Mouse (Mus musculus) megakaryocyte, adult 5-6 weeks (primary cell): ENCODE results near the gene Cln5. TPM values are rescaled to one million over a fixed set of nuclear protein-coding genes. Genes with fewer than 3 reads are reported as not detected.

Experiments used
- ATAC-seq: 2 replicates; pipeline ENCODE4 v1.8.0; 2016; ENCODE audit warnings: mild to moderate bottlenecking, inconsistent platforms; ENCODE audit not compliant: poor library complexity, severe bottlenecking
- total RNA-seq, 2 experiments: library from RNA; stranded (forward) in 1 of 2; stranded (reverse) in 1 of 2; fragments of 153-499, 151-499 nt in 1 of 2; fragments of 221-1000, 200-1000 nt in 1 of 2; gene quantifications; 2 replicates each; pipeline versions ENCODE4 v1.2.3 to v1.2.4; 2015 to 2017

Gene Cln5
- total RNA-seq, 2 experiments from 2014 or later = 81.1 to 82.9 TPM

- peak; percentile 56 for ATAC-seq
Observed at GRCm38 (mm10) chr14:103078006-103078912, 8.2 kb downstream of the Cln5 start.

DNA sequence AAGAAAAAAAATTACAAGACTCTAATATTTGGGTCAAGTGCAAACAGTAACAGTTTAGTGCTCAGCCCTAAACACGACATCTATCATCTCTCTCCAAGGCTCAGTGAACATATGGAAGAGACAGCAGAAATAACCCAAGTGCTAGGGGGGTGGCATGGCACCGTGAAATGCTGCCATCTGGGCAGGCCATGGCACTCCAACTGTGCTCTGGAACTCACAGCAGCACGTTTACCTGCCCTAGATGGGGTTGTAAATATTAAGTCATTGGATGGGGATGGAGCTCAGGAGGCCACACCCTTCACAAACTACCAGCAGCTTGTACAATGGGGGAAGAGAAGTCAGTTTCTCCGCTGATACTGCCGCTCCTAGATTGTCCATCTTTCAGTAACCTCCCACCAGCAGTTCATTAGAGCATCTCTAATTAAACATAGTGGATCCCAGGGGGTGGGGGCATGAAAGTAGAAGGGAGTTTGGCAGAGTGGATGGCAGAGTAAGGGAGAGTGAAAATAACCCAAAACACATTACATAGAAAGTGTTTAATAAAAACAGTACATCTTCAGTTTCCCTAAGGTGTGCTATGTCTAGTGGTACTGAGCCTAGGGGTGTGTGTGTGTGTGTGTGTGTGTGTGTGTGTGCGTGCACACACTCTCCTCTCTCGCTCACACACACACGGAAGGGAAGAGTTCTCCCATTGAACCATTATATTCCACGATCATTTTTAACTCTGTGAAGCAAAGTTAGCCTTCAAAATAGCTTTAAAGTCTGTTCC is 9.4 kb downstream of the Cln5 start:
- no peak for ATAC-seq

DNA sequence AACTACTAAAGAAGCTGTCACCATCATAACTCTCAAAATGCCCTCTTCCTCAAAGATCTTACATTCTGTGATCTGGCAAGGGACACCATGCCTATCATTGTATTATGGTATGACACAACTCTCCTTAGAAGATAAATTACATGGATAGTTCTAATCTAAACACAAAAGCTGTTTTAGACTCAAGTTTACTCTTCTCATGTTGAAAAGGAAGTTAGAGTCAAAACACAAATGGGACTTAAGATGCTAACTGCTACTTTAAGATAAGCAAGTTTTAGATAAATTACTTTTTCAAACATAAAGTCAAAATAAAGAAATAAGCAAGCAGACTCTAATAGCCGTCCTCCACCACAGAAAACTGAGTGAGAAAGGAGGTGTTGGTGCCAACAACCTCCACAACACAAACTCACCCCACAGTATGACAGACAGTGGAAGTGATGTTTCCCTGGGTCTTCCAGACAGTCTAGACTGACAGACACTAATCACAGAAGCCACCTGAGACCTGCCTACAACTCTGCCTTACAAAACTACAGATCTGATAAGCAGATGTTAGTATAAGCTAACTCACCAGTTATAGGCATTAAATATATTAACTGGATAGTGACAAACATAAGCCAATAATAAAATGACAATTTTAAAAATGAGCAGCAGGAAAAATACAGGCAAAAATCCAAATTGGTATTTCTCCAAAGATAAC is 16.0 kb downstream of the Cln5 start:
- ATAC-seq = no peak

- ATAC-seq = peak; percentile 89
Observed at GRCm38 (mm10) chr14:103086671-103087324, 16.8 kb downstream of the Cln5 start.

DNA sequence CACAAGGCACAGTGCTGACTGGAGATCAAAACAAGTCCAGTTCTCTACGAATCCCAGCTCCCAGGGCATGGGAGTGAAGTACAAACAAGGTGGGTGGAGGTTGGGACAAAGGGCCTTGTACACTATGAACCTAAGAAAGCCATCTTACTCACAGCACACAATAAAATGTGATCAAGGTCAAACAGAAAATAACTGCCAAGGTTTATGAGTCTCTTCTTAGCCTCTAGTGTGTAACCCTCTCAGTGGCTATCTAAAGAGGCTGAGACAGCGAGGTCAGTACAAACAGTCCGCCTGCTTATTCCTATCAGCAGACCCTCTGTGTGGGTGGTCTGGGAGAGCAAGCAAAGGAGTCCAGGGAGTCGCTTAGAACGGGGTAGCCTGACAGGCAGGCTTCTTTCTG is 17.8 kb downstream of the Cln5 start:
- ATAC-seq = no peak

DNA sequence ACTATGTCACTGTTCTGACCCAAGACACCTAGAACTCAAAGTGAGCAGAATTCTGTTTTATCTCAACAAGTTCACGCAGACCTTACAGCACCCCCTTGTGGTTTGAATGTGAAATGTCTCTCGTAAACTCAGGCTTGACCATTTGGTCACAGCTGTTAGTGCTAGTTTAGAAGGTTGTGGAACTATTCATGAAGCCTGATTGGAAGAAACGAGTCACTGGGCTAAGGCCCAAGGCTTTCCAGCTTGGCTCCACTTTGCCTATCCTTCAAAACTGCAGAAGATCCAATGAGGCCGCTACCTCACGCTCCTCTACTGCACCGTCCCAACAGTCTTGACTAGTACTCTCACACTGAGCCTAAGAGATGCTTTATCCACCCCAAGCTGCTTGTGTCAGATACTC is 18.6 kb downstream of the Cln5 start:
- ATAC-seq = peak; percentile 77

DNA sequence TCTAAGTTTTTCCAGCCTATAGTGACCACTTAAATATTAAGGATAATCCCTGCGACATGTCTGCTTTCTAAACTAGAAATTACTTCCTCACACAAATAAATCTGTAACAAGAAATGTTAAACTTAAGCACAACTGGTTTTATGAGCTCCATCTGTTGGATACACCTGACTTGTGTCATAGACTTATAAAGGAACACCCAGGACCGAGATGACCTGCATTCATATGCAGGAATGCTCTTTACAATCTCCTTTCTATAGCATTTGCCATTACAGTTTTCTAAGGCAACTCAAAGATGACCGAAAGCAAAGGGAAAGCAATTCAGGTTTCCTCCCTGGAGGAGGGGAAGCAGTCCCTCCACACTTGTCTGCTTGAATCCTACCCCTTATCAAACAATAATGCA is 23.2 kb downstream of the Cln5 start:
- ATAC-seq = no peak

- no peak for ATAC-seq
Observed at GRCm38 (mm10) chr14:103093670-103094069, 23.7 kb downstream of the Cln5 start.

DNA sequence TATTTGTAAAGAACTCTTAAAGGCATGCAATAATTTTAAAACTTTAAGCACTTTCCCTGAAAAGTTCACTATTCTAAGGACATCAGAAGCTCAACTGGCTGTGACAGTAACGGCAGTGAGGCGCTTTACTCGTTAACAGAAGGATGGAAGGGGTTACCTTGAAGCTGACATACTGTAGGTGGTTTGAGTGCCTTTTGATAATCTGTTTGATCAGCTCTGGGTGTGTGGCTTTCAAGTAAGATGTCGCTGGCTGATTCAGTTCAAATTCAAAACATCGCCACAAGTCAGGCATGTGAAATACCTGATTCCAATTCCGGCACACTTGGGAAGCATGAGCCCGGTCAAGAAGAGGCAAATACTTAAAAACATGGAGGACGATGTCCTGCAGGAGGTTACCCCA is 25.0 kb downstream of the Cln5 start:
- no peak for ATAC-seq

- ATAC-seq = no peak
Observed at GRCm38 (mm10) chr14:103095826-103096225, 25.8 kb downstream of the Cln5 start.

DNA sequence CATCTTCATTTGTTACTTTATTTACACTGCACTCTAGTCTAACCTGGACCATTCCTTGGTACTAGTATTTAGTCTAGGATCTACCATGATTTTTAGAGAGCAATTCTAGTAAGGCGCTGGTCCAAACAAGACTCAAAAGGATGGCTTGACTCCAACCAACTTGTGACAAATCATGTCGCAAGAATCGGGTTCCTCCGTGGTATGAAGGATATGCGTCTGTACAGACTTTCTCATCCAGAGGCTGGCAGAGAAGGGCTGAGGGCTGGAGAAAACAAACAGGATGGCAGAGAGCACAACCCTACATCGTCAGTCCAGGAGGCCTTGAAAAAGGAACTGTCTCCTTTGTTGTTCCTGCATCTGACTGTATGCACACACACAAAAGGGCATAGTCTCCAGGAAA is 26.6 kb downstream of the Cln5 start:
- no peak for ATAC-seq

DNA sequence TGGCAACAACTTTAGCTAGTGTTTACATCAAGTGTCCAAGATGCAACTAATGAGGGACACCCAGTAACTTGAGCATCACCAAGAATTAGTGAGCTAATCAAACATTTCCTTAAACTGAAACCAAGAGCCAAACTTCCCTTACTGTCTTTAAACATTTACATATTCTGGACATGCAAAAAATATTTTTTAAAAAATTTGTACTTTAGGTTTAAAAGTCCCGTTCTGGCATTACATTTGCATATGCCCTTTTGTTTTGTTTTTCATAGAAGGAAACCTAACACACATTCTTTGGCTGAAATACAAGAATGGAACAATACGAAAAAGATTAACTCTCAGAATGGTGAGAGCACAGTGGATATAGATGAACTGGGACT is 28.2 kb downstream of the Cln5 start:
- ATAC-seq = no peak

DNA sequence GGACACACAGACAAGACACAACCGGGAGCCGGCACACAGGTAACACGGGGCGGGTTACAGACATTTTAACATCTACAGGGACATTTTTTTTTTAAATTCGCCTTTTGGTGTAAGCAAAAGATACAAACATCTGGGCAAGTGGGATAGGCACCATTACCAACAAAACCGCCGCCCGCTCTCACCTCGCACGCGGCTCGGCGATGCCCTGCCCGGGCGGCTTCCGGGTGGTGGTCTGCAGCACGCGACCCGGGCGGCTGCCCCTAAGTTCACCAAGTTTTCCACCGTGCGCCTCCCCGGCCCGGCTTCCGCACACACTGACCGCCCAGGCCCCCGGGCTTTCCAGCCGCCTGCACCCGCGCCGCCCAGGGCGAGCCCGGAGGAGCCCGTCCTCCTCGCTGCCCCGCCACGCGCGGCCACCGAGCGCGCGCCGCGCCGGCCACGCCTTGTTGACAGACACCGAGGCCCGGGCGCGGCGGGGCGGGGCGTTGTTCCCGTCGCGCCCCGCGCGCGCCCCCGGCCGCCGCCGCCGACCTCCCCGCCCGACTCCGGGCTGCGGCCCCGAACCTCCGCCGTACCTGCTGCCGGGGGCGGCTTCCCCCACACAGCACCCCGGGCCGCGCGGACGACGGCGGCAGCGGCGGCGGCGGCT is 28.7 kb downstream of the Cln5 start:
- ATAC-seq = peak; percentile 71

DNA sequence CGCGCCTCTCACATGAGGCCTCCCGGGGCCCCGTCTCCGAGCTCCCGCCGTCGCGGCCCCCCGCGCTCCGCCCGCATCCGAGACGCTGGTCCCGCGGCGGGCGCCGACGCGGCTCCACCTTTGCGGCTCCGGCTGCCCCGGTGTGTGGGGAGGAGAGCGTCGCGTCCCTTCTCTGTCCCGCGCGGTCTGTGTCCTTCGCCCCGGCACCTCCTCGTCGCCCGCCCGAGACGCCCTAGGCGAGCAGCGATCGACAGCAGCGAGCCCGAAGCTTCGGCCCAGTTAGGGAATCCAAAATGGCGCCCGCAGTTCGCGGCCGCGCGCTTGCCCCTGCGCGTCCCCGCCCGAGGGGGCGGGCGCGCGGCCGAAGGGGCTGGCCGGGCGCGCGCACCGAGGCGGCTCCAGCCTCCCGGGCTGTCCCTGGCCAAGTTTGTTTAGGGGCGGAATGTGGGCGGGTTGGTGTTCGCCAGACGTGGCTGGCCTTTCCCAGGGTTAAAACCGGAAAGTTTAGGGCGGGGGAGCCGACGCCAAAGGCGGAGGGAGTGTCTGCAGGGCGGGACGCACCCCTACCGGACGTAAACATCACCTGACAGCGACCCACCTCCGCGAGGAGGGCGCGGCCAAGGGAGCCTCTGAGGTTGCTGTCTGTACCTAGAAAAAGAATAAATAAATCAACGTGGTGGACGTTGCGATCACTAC is 29.4 kb downstream of the Cln5 start, which contains the start of gene Fbxl3:
Gene Fbxl3 (minus strand): TSS at position 329 of the 696 bp plus-strand sequence.
- ATAC-seq = peak; percentile 84

- ATAC-seq = no peak
Observed at GRCm38 (mm10) chr14:103100296-103100695, 30.3 kb downstream of the Cln5 start.

GRCm38 (mm10) chr14:103101171-103101570 is 31.2 kb downstream of the Cln5 start:
- ATAC-seq = no peak

- no peak for ATAC-seq
Observed at GRCm38 (mm10) chr14:103102246-103102645, 32.2 kb downstream of the Cln5 start.

DNA sequence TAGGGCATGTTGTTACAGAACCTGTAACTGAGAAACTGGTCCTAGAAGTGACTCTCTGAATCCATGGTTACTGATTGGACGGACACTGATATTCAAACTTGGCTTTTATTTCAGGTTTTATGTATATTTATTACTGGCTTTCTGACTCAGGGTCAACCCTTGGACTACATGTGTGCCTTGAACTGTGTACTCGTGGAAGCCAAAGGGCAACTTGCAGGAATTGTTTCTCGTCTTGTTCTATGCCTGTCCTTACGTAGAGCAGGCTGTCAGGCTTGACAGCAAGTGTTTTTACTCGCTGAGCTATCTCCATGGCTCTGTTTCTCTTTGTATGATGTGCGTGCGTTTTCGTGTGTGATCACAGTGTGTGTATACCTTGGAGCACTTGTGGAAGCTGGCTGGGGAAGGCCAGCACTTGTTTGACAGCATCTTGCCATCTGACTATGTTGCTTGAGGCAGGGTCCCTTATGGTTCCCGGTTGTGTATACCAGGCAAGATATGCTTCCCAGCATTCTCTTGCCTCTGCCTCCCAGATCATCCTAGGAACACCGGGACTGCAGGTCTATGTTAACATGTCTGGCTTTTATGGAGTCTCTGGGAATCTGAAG is 32.8 kb downstream of the Cln5 start:
- ATAC-seq = no peak

DNA sequence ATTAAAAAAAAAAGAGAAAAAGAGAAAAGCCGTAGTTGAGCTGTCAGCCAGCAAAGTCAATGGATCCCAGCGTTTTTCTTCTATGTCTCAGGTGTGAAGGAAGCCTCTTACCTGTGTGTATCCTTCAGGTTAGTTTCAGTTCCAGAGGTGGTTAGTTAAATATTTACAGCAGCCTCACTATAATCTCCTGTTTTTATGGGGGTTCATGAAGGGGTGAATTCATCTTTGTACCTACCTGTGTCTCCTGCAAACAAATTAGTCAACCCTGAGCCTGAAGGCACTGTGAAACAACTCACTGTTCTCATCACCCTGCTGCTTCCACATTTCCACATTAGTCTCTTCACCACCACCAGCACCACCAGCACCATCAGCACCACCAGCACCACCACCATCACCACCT is 36.3 kb downstream of the Cln5 start:
- no peak for ATAC-seq
